21 mouse cellular contexts compared by ENCODE assay signal in the genomic region with DNA sequence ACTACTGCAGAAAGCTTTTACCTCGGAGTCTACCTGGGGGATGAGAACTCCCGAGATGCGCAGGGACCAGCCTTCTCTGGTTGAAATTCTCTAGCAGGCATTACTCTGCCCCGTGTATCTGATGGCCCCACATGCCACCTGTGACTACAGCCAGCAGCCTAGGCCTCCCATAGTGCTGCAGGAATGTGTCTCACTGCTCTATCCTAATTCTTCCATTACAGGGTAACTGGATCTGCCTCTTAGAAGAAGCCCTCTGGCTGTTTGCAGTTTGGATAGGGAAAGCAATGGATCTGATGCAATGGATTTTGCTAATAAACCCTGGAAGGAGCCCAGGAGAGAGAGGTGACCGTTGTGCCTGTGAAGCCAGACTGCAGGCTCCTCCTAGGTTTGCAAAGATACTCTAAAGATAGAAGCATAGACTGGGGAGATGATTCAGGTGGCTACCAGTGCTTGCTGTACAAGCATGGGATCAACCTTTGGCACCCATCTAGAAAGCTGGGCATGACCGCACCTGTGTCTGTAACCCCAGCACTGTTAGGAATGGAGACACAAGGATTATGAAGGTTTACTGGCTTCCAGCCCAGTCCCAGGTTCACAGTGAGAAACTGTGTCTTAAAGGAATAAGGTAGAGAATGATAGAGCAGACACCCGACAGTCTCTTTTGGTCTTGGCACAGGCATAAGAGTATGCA.
A peak's percentile ranks its signal among the peaks of the same experiment; 100 is the strongest.
DNase-seq lines count a peak whose midpoint lies in the region; ATAC-seq lines count a peak whose summit lies in the region.
"Had no signal": no experiment of that assay in that cellular context is flagged by ENCODE, and none has a peak within 500 bp of the region (broad histone marks: within the 10 kb centered on the region; RNA-seq: fewer than 3 reads in every experiment).

No protein-coding gene starts in this region.

- H3K36me3 ChIP-seq in midbrain, embryonic 10.5 days = no peaks in the 10 kb centered on the region
- H3K36me3 ChIP-seq in midbrain, embryonic 13.5 days = peaks cover 2% of the 10 kb centered on the region; the same call in 1 of the 2 replicates
- H3K36me3 ChIP-seq: embryonic facial prominence, embryonic 15.5 days; forebrain, embryonic 12.5 days; heart, embryonic 13.5 days; hindbrain, embryonic 15.5 days had no signal

- H3K4me3 ChIP-seq in midbrain, embryonic 10.5 days = no peak overlapping the region
- no peak overlapping the region for H3K4me3 ChIP-seq in midbrain, embryonic 13.5 days (replicated peaks)
- H3K4me3 ChIP-seq: embryonic facial prominence, embryonic 15.5 days; erythroblast, embryonic 14.5 days; forebrain, embryonic 12.5 days; heart, adult 2 months; heart, embryonic 13.5 days; hindbrain, embryonic 15.5 days had no signal

- no peak for ATAC-seq in midbrain, embryonic 13.5 days
- ATAC-seq: forebrain, embryonic 16.5 days had no signal

- H3K27me3 ChIP-seq in midbrain, embryonic 10.5 days (ENCODE audit: low read depth, poor library complexity, severe bottlenecking) = peaks cover 75% of the 10 kb centered on the region
- peaks cover 39% of the 10 kb centered on the region for H3K27me3 ChIP-seq in midbrain, embryonic 13.5 days
- H3K27me3 ChIP-seq: embryonic facial prominence, embryonic 15.5 days; heart, embryonic 13.5 days had no signal

- H3K9ac ChIP-seq in midbrain, embryonic 13.5 days (replicated peaks) = no peak overlapping the region
- H3K9ac ChIP-seq: embryonic facial prominence, embryonic 15.5 days; forebrain, embryonic 12.5 days; heart, embryonic 13.5 days; hindbrain, embryonic 15.5 days had no signal

- 84% methylated on average over 7 of the region's 7 CpGs for WGBS in midbrain, embryonic 10.5 days
- WGBS in midbrain, embryonic 13.5 days = 86% methylated on average over 7 of the region's 7 CpGs

- H3K9me3 ChIP-seq in midbrain, embryonic 10.5 days (replicated peaks) = no peaks in the 10 kb centered on the region
- no peaks in the 10 kb centered on the region for H3K9me3 ChIP-seq in midbrain, embryonic 13.5 days
- H3K9me3 ChIP-seq: embryonic facial prominence, embryonic 15.5 days; forebrain, embryonic 12.5 days; heart, embryonic 13.5 days; hindbrain, embryonic 15.5 days had no signal

- no peak overlapping the region for H3K4me2 ChIP-seq in midbrain, embryonic 13.5 days (replicated peaks)
- H3K4me2 ChIP-seq: embryonic facial prominence, embryonic 15.5 days; forebrain, embryonic 12.5 days; heart, embryonic 13.5 days; hindbrain, embryonic 15.5 days had no signal

- DNase-seq in kidney, postnatal 14 days = peak; percentile 42
- DNase-seq in kidney, postnatal 10 days = no peak
- no peak for DNase-seq in midbrain, embryonic 10.5 days (ENCODE audit: low spot score)
- DNase-seq in urinary bladder, postnatal 36 days (ENCODE audit: low spot score in 2 of 2) = peak; percentile 14 to 17
- DNase-seq in urinary bladder, postnatal 25 days (ENCODE audit: low spot score) = no peak
- DNase-seq in layer of hippocampus, adult 9-10 months (ENCODE audit: low spot score) = no peak
- DNase-seq: adrenal gland, adult 2 months; adrenal gland, postnatal 25 days; cerebellum, adult 18-20 months; cerebellum, adult 9-11 months; cerebellum, postnatal 36 days; gastrocnemius, postnatal 10 days; heart, adult 2 months; heart, postnatal 36 days had no signal

- peaks cover 26% of the 10 kb centered on the region for H3K4me1 ChIP-seq in midbrain, embryonic 10.5 days
- H3K4me1 ChIP-seq in midbrain, embryonic 13.5 days (replicated peaks) = peaks cover 8% of the 10 kb centered on the region

- 0 out of 2 replicates have a peak overlapping the region, but pooled peaks have one; percentile 13 for H3K27ac ChIP-seq in midbrain, embryonic 10.5 days (replicated peaks)
- no peak overlapping the region for H3K27ac ChIP-seq in midbrain, embryonic 13.5 days
- H3K27ac ChIP-seq: embryonic facial prominence, embryonic 15.5 days; forebrain, embryonic 12.5 days; heart, adult 2 months; heart, embryonic 13.5 days; hindbrain, embryonic 15.5 days had no signal

Comparison
In these comparisons a context has a peak if more than half of its experiments do, and no peak if none do; other contexts are left out.
1. DNase-seq: peak in kidney, postnatal 14 days (single experiment) and urinary bladder, postnatal 36 days (2 of 2); none in kidney, postnatal 10 days (single experiment), midbrain, embryonic 10.5 days (single experiment), urinary bladder, postnatal 25 days (single experiment) and layer of hippocampus, adult 9-10 months (single experiment).